Mouse (Mus musculus): ENCODE results near the gene Cbx3. TPM values are rescaled to one million over a fixed set of nuclear protein-coding genes. Genes with fewer than 3 reads are reported as not detected.
A peak's percentile ranks its signal among the peaks of the same experiment; 100 is the strongest.

Gene Cbx3
- polyA plus RNA-seq, 1 experiment from 2014 or later: 534 TPM

- Histone ChIP-seq H3K4me1 (replicated peaks) (peaks cover 15% of the 10 kb centered on the region; the same call in 1 of the 2 replicates), H3K4me3 (no peak overlapping the region), H3K27me3 (ENCODE audit: insufficient read depth, poor library complexity, severe bottlenecking) (no peaks in the 10 kb centered on the region), H3K9me3 (no peaks in the 10 kb centered on the region), H3K36me3 (no peaks in the 10 kb centered on the region), H3K27ac (no peak overlapping the region)
- no peak for DNase-seq (ENCODE audit: low spot score)
- 31% methylated on average over 1 of the region's 1 CpGs for WGBS
Measured at GRCm38 (mm10) chr6:51510946-51511345, 40.8 kb downstream of the Cbx3 start.

DNA sequence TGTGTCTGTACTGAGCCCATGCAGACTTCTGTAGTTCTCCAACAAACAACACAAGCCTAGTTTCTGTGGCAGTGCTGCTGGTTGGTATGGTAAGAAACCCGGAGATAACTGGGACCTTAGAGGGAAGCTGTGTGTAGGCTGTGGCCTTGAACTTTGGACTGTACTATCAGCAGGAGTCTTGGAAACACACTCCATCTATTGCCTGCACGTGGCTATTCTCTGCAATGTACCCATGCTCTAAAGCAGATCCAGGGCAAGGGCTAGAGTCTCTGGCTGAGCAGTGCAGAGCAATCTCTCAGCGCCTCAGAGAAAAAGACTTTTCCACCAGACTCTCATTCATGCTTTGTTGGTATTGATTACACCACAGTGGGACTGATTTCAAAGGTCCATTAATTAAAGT, 43.6 kb downstream of the Cbx3 start:
- no peaks in the 10 kb centered on the region for H3K36me3 ChIP-seq
- H3K4me3 ChIP-seq: no peak overlapping the region
- no peaks in the 10 kb centered on the region for H3K9me3 ChIP-seq
- DNase-seq (ENCODE audit: low spot score): no peak
- H3K4me1 ChIP-seq (replicated peaks): peaks cover 10% of the 10 kb centered on the region; the same call in 1 of the 2 replicates
- WGBS: 90% methylated on average over 3 of the region's 3 CpGs
- no peak overlapping the region for H3K27ac ChIP-seq
- H3K27me3 ChIP-seq (ENCODE audit: insufficient read depth, poor library complexity, severe bottlenecking): no peaks in the 10 kb centered on the region

- Histone ChIP-seq H3K36me3 (no peaks in the 10 kb centered on the region), H3K9me3 (no peaks in the 10 kb centered on the region), H3K27ac (no peak overlapping the region), H3K27me3 (ENCODE audit: insufficient read depth, poor library complexity, severe bottlenecking) (no peaks in the 10 kb centered on the region), H3K4me3 (no peak overlapping the region), H3K4me1 (replicated peaks) (0 out of 2 replicates have a peak, but pooled peaks cover under 1% of the 10 kb centered on the region)
- WGBS: 93% methylated on average over 7 of the region's 7 CpGs
- no peak for DNase-seq (ENCODE audit: low spot score)
Measured at GRCm38 (mm10) chr6:51514860-51515259, 44.7 kb downstream of the Cbx3 start.

- peak overlapping the region; percentile 91 for H3K27ac ChIP-seq
- H3K36me3 ChIP-seq: no peaks in the 10 kb centered on the region
- no peaks in the 10 kb centered on the region for H3K27me3 ChIP-seq (ENCODE audit: insufficient read depth, poor library complexity, severe bottlenecking)
- peak overlapping the region; percentile 69 for H3K4me3 ChIP-seq
- no peak for DNase-seq (ENCODE audit: low spot score)
- peaks cover 29% of the 10 kb centered on the region for H3K4me1 ChIP-seq (replicated peaks)
- H3K9me3 ChIP-seq: no peaks in the 10 kb centered on the region
- 23% methylated on average over 5 of the region's 5 CpGs for WGBS
Measured at GRCm38 (mm10) chr6:51523310-51523709, 53.1 kb downstream of the Cbx3 start.

DNA sequence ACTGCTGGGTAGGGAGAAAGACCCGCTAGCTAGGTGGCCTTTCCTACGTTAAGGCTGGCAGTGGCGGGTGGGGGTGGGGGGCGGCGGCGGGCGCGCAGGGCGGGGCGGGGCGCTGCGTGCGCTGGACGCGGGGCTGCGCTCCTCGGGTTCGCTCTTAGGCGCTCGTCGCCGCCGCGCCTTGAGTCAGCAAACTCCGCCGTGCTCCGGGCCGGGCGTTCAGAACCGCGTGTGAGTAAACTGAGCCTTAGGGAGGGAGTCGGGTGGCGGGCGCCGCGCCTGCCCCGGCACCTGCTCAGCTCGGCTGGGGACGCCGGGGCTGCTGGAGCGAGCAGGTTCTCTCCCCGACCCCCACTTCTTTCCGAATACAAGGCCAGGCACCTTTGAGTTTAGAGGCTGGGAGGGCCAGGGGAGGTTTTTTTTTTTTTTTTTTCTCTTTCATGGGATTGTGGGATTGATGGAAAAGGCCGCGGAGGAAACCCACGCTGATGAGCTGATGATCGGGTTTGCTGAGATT, 53.7 kb downstream of the Cbx3 start, which contains the start of gene Snx10:
Gene Snx10 (plus strand): TSS at position 95 of the 514 bp plus-strand sequence.
- Histone ChIP-seq H3K27me3 (ENCODE audit: insufficient read depth, poor library complexity, severe bottlenecking) (no peaks in the 10 kb centered on the region), H3K4me3 (peak within 1 kb of the TSS; percentile 69), H3K9me3 (no peaks in the 10 kb centered on the region), H3K4me1 (replicated peaks) (peaks cover 33% of the 10 kb centered on the region), H3K36me3 (no peaks in the 10 kb centered on the region), H3K27ac (peak within 1 kb of the TSS; percentile 91)
- peak; percentile 64 for DNase-seq (ENCODE audit: low spot score)
- under 1% methylated on average over 47 of the region's 47 CpGs for WGBS

DNA sequence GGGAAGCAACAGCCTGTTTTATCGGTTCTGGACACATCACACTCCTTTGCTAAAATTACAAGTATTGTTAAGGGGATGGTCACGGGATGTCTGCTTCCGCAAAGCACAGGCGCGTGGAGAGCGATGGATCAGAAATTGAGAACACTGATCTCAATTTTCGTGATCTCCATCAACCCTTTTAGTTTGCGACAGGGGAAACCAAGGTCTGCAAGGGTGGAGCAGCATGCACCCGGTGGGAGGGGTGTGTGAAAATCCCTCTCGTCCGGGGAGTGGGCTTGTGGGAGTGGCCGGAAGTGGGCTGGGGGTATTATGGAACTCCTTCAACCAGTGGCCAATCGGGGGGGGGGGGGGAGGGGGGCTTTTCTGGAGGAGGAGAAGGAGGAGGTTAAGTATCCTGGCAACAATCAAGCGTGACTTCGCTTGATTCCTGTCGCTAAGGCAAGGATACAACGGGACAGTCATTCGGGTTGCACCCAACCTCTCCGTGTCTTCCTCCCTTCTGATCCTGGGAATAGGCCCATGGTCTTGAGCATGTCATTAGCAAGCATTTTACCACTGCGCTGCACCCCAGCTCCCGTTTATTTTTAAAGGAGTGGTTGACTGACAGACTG, 54.3 kb downstream of the Cbx3 start:
- H3K36me3 ChIP-seq: no peaks in the 10 kb centered on the region
- H3K4me1 ChIP-seq (replicated peaks): peaks cover 39% of the 10 kb centered on the region
- peak; percentile 89 for DNase-seq (ENCODE audit: low spot score)
- H3K4me3 ChIP-seq: peak overlapping the region; percentile 69
- 1% methylated on average over 21 of the region's 21 CpGs for WGBS
- H3K27me3 ChIP-seq (ENCODE audit: insufficient read depth, poor library complexity, severe bottlenecking): no peaks in the 10 kb centered on the region
- peak overlapping the region; percentile 91 for H3K27ac ChIP-seq
- no peaks in the 10 kb centered on the region for H3K9me3 ChIP-seq

DNA sequence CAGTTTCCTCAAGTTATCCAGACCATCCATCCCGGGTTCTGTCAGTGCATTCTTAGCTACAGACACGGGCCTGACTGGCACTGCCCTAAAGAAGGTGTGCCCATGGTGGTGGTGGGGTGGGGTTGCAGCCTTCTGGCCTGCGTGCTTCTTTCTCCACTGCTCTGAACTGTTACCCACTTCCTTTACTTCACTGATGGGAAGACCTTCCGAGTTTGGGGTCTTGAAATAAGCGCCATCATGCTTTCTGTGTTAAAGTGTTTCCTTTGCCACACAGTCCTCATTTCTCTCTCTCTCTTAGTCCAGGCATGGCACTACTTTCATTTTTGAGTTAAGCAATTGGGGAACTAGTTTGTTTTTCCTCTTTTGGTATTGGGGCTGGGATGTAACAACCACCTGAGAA, 54.8 kb downstream of the Cbx3 start:
- peak overlapping the region; percentile 91 for H3K27ac ChIP-seq
- peaks cover 45% of the 10 kb centered on the region for H3K4me1 ChIP-seq (replicated peaks)

DNA sequence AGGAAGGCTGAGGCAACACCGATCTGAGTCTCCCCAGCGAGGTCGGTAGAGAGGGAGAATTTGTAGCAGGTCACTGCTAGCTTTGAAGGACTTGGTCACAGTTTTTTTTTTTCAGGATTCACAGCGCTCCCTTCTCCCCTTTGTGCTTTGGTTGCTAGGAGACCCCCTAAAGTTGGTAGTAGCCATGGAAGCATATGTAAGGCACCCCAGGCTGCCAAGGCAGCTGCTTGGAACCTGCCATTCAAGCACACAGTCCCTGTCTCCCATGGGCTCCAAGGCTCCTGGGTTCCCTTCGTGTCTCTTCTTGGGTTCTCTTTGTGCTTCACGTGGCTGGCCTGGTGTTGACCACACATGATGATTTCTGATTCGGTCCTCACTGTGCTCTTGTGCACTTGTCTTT, 59.3 kb downstream of the Cbx3 start:
- WGBS: 45% methylated on average over 7 of the region's 7 CpGs
- H3K9me3 ChIP-seq: no peaks in the 10 kb centered on the region
- DNase-seq (ENCODE audit: low spot score): peak; percentile 62
- H3K36me3 ChIP-seq: peaks cover 11% of the 10 kb centered on the region; the same call in 1 of the 2 replicates
- H3K4me3 ChIP-seq: no peak overlapping the region
- H3K27me3 ChIP-seq (ENCODE audit: insufficient read depth, poor library complexity, severe bottlenecking): no peaks in the 10 kb centered on the region
- H3K4me1 ChIP-seq (replicated peaks): peaks cover 55% of the 10 kb centered on the region
- H3K27ac ChIP-seq: peak overlapping the region; percentile 77

More for the DNA sequence above, 54.8 kb downstream of the Cbx3 start:
- DNase-seq (ENCODE audit: low spot score): no peak
- Histone ChIP-seq H3K27me3 (ENCODE audit: insufficient read depth, poor library complexity, severe bottlenecking) (no peaks in the 10 kb centered on the region), H3K4me3 (peak overlapping the region; percentile 69), H3K9me3 (no peaks in the 10 kb centered on the region), H3K36me3 (no peaks in the 10 kb centered on the region)
- 52% methylated on average over 5 of the region's 5 CpGs for WGBS

Other genes starting within 250 kb of the Cbx3 start
- 1.6 and 2.1 TPM in 2 replicates for gene Nfe2l3, start 37.7 kb upstream of the Cbx3 start, polyA plus RNA-seq (2016; fragmentation: Nextera tagmentation; extraction: Ambion mirVana)
- gene Hnrnpa2b1, start 466 bp upstream of the Cbx3 start, polyA plus RNA-seq (2016; fragmentation: Nextera tagmentation; extraction: Ambion mirVana): 1,586 and 2,252 TPM in 2 replicates
- gene Snx10, start 53.5 kb downstream of the Cbx3 start, polyA plus RNA-seq (2016; fragmentation: Nextera tagmentation; extraction: Ambion mirVana): 35.8 and 41.9 TPM in 2 replicates

All from hindbrain, embryonic 10.5 days (tissue).